Mouse (Mus musculus): ENCODE data around the gene Pnma1. TPM values are rescaled to one million over a fixed set of nuclear protein-coding genes. Genes with fewer than 3 reads are reported as not detected.

Pnma1 gene
- 0.11 and 0.14 TPM in 2 replicates for polyA plus RNA-seq (2012)

GRCm38 (mm10) chr12:84147954-84148621 is at the start of gene Pnma1:
Gene Pnma1 (minus strand): TSS chr12:84148489.
- no peak for TF ChIP-seq GATA1 (IDR thresholded peaks at IDR 0.05; ENCODE audit: low read length)

- TF ChIP-seq GATA1 (IDR thresholded peaks at IDR 0.05; ENCODE audit: low read length): no peak
Observed at GRCm38 (mm10) chr12:84195195-84195594, 46.9 kb upstream of the Pnma1 start.

GRCm38 (mm10) chr12:84194400-84195109 is 46.3 kb upstream of the Pnma1 start:
- no peak for TF ChIP-seq GATA1 (IDR thresholded peaks at IDR 0.05; ENCODE audit: low read length)

- TF ChIP-seq GATA1 (IDR thresholded peaks at IDR 0.05; ENCODE audit: low read length): no peak
Observed at GRCm38 (mm10) chr12:84193642-84194399, 45.5 kb upstream of the Pnma1 start.

- TF ChIP-seq GATA1 (IDR thresholded peaks at IDR 0.05; ENCODE audit: low read length): no peak
Observed at GRCm38 (mm10) chr12:84192741-84193641, 44.7 kb upstream of the Pnma1 start.

GRCm38 (mm10) chr12:84192280-84192679 is 44.0 kb upstream of the Pnma1 start:
- TF ChIP-seq GATA1 (IDR thresholded peaks at IDR 0.05; ENCODE audit: low read length): no peak

- TF ChIP-seq GATA1 (IDR thresholded peaks at IDR 0.05; ENCODE audit: low read length): no peak
Observed at GRCm38 (mm10) chr12:84191770-84192169, 43.5 kb upstream of the Pnma1 start.

GRCm38 (mm10) chr12:84191190-84191589 is 42.9 kb upstream of the Pnma1 start:
- TF ChIP-seq GATA1 (IDR thresholded peaks at IDR 0.05; ENCODE audit: low read length): no peak

GRCm38 (mm10) chr12:84190151-84190820 is 42.0 kb upstream of the Pnma1 start:
- no peak for TF ChIP-seq GATA1 (IDR thresholded peaks at IDR 0.05; ENCODE audit: low read length)

- no peak for TF ChIP-seq GATA1 (IDR thresholded peaks at IDR 0.05; ENCODE audit: low read length)
Observed at GRCm38 (mm10) chr12:84188881-84189444, 40.7 kb upstream of the Pnma1 start.

GRCm38 (mm10) chr12:84187752-84188601 is 39.7 kb upstream of the Pnma1 start:
- no peak for TF ChIP-seq GATA1 (IDR thresholded peaks at IDR 0.05; ENCODE audit: low read length)

- TF ChIP-seq GATA1 (IDR thresholded peaks at IDR 0.05; ENCODE audit: low read length): no peak
Observed at GRCm38 (mm10) chr12:84186950-84187349, 38.7 kb upstream of the Pnma1 start.

- TF ChIP-seq GATA1 (IDR thresholded peaks at IDR 0.05; ENCODE audit: low read length): no peak
Observed at GRCm38 (mm10) chr12:84186536-84186935, 38.2 kb upstream of the Pnma1 start.
